Mouse (Mus musculus) B cell, adult 62 days (primary cell): ENCODE results near the gene Vmn1r63. TPM values are rescaled to one million over a fixed set of nuclear protein-coding genes. Genes with fewer than 3 reads are reported as not detected.

ENCODE experiments used
- total RNA-seq: library from RNA; stranded (reverse); gene quantifications from 4 replicates; pipeline ENCODE4 v1.2.4, GENCODE M21; 2023

The Vmn1r63 gene
- not detected in 4 replicates for total RNA-seq

GRCm38 (mm10) chr7:5805345-5805744, at the start of gene Vmn1r63:
Gene Vmn1r63, minus strand, starts transcription at chr7:5805445.

Other genes with a start within 250 kb of the Vmn1r63 start
- gene Vmn1r61, start 192.2 kb downstream of the Vmn1r63 start, total RNA-seq, result not detected in 4 replicates
- not detected in 4 replicates for gene Vmn1r62, start 131.8 kb downstream of the Vmn1r63 start, total RNA-seq
- not detected in 4 replicates for gene Vmn1r64, start 79.1 kb upstream of the Vmn1r63 start, total RNA-seq
- gene Vmn1r65, start 205.6 kb upstream of the Vmn1r63 start, total RNA-seq, result not detected in 4 replicates
- gene Nlrp4c, start 239.7 kb upstream of the Vmn1r63 start, total RNA-seq, result not detected in 4 replicates